Mouse (Mus musculus) CH12.LX (cell line): ENCODE results near the gene Angptl6. TPM values are rescaled to one million over a fixed set of nuclear protein-coding genes. Genes with fewer than 3 reads are reported as not detected.

Experiments used
- DNase-seq: peaks from one replicate; pipeline ENCODE4 v3.0.0-alpha.2; 2013; ENCODE audit errors: extremely low read depth
- H3K27ac ChIP-seq: 2 replicates; pipeline ENCODE4 v1.5.1; 2012; ENCODE audit warnings: low read depth, mild to moderate bottlenecking, control low read depth, moderate library complexity; ENCODE audit not compliant: insufficient read depth
- H3K27me3 ChIP-seq: replicated peaks from 2 replicates; pipeline ENCODE3; 2012; ENCODE audit warnings: inconsistent platforms
- H3K36me3 ChIP-seq, 2 experiments: replicated peaks in 1 of 2; 2 replicates each; pipeline versions ENCODE3 to v1.6.1; 2012; ENCODE audit warnings: inconsistent platforms in 1 of 2, low read length in 1 of 2, mild to moderate bottlenecking in 1 of 2, mixed read lengths in 1 of 2, moderate library complexity in 1 of 2; ENCODE audit not compliant: control insufficient read depth in 1 of 2, insufficient read depth in 1 of 2
- H3K4me1 ChIP-seq, 2 experiments: 2 replicates each; pipeline ENCODE4 v1.6.1; 2012; ENCODE audit warnings: inconsistent platforms in 1 of 2, moderate library complexity in 1 of 2; ENCODE audit not compliant: insufficient read depth in 2 of 2, control insufficient read depth in 1 of 2
- H3K4me2 ChIP-seq: 2 replicates; pipeline ENCODE4 v1.6.1; 2012; ENCODE audit warnings: low read depth, mild to moderate bottlenecking, control low read depth; ENCODE audit not compliant: poor library complexity, insufficient read depth, severe bottlenecking
- H3K4me3 ChIP-seq, 3 experiments: fragments of 150-350 bp in 1 of 3; sonication (generic) in 1 of 3; replicated peaks in 1 of 3; 2 replicates each; pipeline versions ENCODE3 to v1.5.1; 2011 to 2012; ENCODE audit warnings: low read depth in 2 of 3, low read length in 2 of 3, mild to moderate bottlenecking in 2 of 3, moderate library complexity in 2 of 3, control low read depth in 1 of 3, improper control_type of control experiment in 1 of 3, inconsistent platforms in 1 of 3, mixed read lengths in 1 of 3; ENCODE audit not compliant: poor library complexity in 1 of 3
- H3K79me2 ChIP-seq: replicated peaks from 2 replicates; pipeline ENCODE4 v1.6.1; 2012; ENCODE audit warnings: mild to moderate bottlenecking, moderate library complexity; ENCODE audit not compliant: control insufficient read depth, poor library complexity, insufficient read depth, severe bottlenecking; ENCODE audit errors: extremely low read depth
- H3K9ac ChIP-seq: 2 replicates; pipeline ENCODE4 v1.6.1; 2012; ENCODE audit warnings: low read depth, mild to moderate bottlenecking, control low read depth, moderate library complexity; ENCODE audit not compliant: insufficient read depth
- H3K9me3 ChIP-seq: replicated peaks from 2 replicates; pipeline ENCODE3; 2012; ENCODE audit warnings: low read length, inconsistent platforms, mixed read lengths
- BHLHE40 ChIP-seq: IDR thresholded peaks from 2 replicates; pipeline ENCODE4 v1.6.1; 2011; ENCODE audit warnings: mild to moderate bottlenecking, low read depth, low read length, improper control_type of control experiment
- CHD1 ChIP-seq: IDR thresholded peaks from 2 replicates; pipeline ENCODE4 v1.6.1; 2012; ENCODE audit warnings: low read depth, low read length, improper control_type of control experiment, inconsistent platforms
- CHD2 ChIP-seq: IDR thresholded peaks from 2 replicates; pipeline ENCODE4 v1.6.1; 2011; ENCODE audit warnings: low read length, improper control_type of control experiment
- CTCF ChIP-seq, 2 experiments: IDR thresholded peaks in 1 of 2; conservative IDR thresholded peaks in 1 of 2; 2 replicates each; pipeline ENCODE4 v1.5.1; 2011 to 2012; ENCODE audit warnings: low read depth in 2 of 2, low read length in 2 of 2, improper control_type of control experiment in 1 of 2, inconsistent platforms in 1 of 2, mild to moderate bottlenecking in 1 of 2, moderate library complexity in 1 of 2
- E2F4 ChIP-seq: IDR thresholded peaks from 2 replicates; pipeline ENCODE4 v1.6.1; 2011; ENCODE audit warnings: low read depth, low read length, improper control_type of control experiment; ENCODE audit not compliant: insufficient replicate concordance
- EP300 ChIP-seq: IDR thresholded peaks from 2 replicates; pipeline ENCODE4 v1.6.1; 2011; ENCODE audit warnings: low read length, improper control_type of control experiment
- ETS1 ChIP-seq: conservative IDR thresholded peaks from 2 replicates; pipeline ENCODE4 v1.6.1; 2012; ENCODE audit warnings: low read depth, mild to moderate bottlenecking, inconsistent platforms, low read length, improper control_type of control experiment, moderate library complexity
- HCFC1 ChIP-seq: IDR thresholded peaks from 2 replicates; pipeline ENCODE4 v1.6.1; 2012; ENCODE audit warnings: low read depth, mild to moderate bottlenecking, inconsistent platforms, low read length, improper control_type of control experiment
- IRF4 ChIP-seq: IDR thresholded peaks from 2 replicates; pipeline ENCODE4 v1.6.1; 2014; ENCODE audit warnings: low read depth, mild to moderate bottlenecking, inconsistent platforms, low read length, improper control_type of control experiment
- MAFK ChIP-seq: IDR thresholded peaks from 2 replicates; pipeline ENCODE4 v1.6.1; 2011; ENCODE audit warnings: low read length, improper control_type of control experiment; ENCODE audit not compliant: insufficient replicate concordance
- MAX ChIP-seq: IDR thresholded peaks from 2 replicates; pipeline ENCODE4 v1.6.1; 2011; ENCODE audit warnings: low read length, improper control_type of control experiment
- MYC ChIP-seq: IDR thresholded peaks from 2 replicates; pipeline ENCODE4 v1.6.1; 2011; ENCODE audit warnings: low read depth, mild to moderate bottlenecking, improper control_type of control experiment, low read length
- NELFE ChIP-seq: IDR thresholded peaks from 2 replicates; pipeline ENCODE4 v1.6.1; 2011; ENCODE audit warnings: low read depth, low read length, improper control_type of control experiment
- PAX5 ChIP-seq: IDR thresholded peaks from 2 replicates; pipeline ENCODE4 v1.6.1; 2012; ENCODE audit warnings: low read length, inconsistent platforms, mixed read lengths
- RAD21 ChIP-seq: IDR thresholded peaks from 2 replicates; pipeline ENCODE4 v1.6.1; 2011; ENCODE audit warnings: low read depth, mild to moderate bottlenecking, low read length, improper control_type of control experiment, moderate library complexity
- RCOR1 ChIP-seq: conservative IDR thresholded peaks from 2 replicates; pipeline ENCODE4 v1.6.1; 2012; ENCODE audit warnings: low read depth, mild to moderate bottlenecking, inconsistent platforms, low read length, improper control_type of control experiment
- SIN3A ChIP-seq: IDR thresholded peaks from 2 replicates; pipeline ENCODE4 v1.6.1; 2012; ENCODE audit warnings: low read length, improper control_type of control experiment, inconsistent platforms
- SMC3 ChIP-seq: IDR thresholded peaks from 2 replicates; pipeline ENCODE4 v1.6.1; 2011; ENCODE audit warnings: low read depth, low read length, improper control_type of control experiment
- TBP ChIP-seq: conservative IDR thresholded peaks from 2 replicates; pipeline ENCODE4 v1.6.1; 2011; ENCODE audit warnings: low read depth, low read length, improper control_type of control experiment
- UBTF ChIP-seq: IDR thresholded peaks from 2 replicates; pipeline ENCODE4 v1.6.1; 2012; ENCODE audit warnings: low read depth, mild to moderate bottlenecking, inconsistent platforms, low read length, improper control_type of control experiment, moderate library complexity
- ZC3H11A ChIP-seq: IDR thresholded peaks from 2 replicates; pipeline ENCODE4 v1.6.1; 2012; ENCODE audit warnings: low read depth, mild to moderate bottlenecking, inconsistent platforms, low read length, improper control_type of control experiment
- ZKSCAN1 ChIP-seq: IDR thresholded peaks from 2 replicates; pipeline ENCODE4 v1.6.1; 2012; ENCODE audit warnings: low read depth, inconsistent platforms, low read length, improper control_type of control experiment, borderline replicate concordance
- ZMIZ1 ChIP-seq: IDR thresholded peaks from 2 replicates; pipeline ENCODE4 v1.6.1; 2012; ENCODE audit warnings: low read depth, mild to moderate bottlenecking, inconsistent platforms, low read length, improper control_type of control experiment
- dilution Hi-C: fragments of 300-500 bp; cut with MboI; formaldehyde crosslinking; loops from 2 replicates; pipeline ENCODE4 v1.14.3; 2020; ENCODE audit warnings: low sequenced_read_pairs; ENCODE audit not compliant: extremely low pct_unique_long_range_greater_than_20kb, extremely low pct_ligation_motif_present
- in situ Hi-C: fragments of 300-500 bp; cut with MboI; formaldehyde crosslinking; loops from 3 replicates; pipeline ENCODE4 v1.14.3; 2019; ENCODE audit warnings: low sequenced_read_pairs, low pct_ligation_motif_present, low pct_unique_long_range_greater_than_20kb, mixed read lengths
- polyA plus RNA-seq: library from polyadenylated mRNA; unstranded; fragments of >175 nt; gene quantifications from 2 replicates; pipeline ENCODE4 v1.2.1, GENCODE M21; 2012; ENCODE audit warnings: low read depth; ENCODE audit not compliant: insufficient read length
- total RNA-seq, 2 experiments: library from RNA; depleted of rRNA; stranded (reverse); fragments of 300-350 nt in 1 of 2; fragments of >200 nt in 1 of 2; gene quantifications; 2 replicates each; pipeline ENCODE4 v1.2.3; 2012 to 2014

Angptl6 gene
- 3.4 and 11.8 TPM in 2 replicates for total RNA-seq (2012; rRNA removed)
- total RNA-seq (2014; rRNA removed): 1.4 and 2.0 TPM in 2 replicates
- 0.57 and 1.1 TPM in 2 replicates for polyA plus RNA-seq

- H3K27me3 ChIP-seq: peaks cover 18% of the 10 kb centered on the region
- peaks cover 10 to 12% of the 10 kb centered on the region in 2 experiments for H3K36me3 ChIP-seq
- peak within 1 kb of the TSS; percentile 35; the same call in 1 of the 2 replicates for H3K4me2 ChIP-seq
- peak; percentile 45 for DNase-seq
- in situ Hi-C loops (no loop called here), dilution Hi-C loops (no loop called here)
- H3K4me1 ChIP-seq: peaks cover 22 to 23% of the 10 kb centered on the region in 2 experiments
- H3K79me2 ChIP-seq: no peaks in the 10 kb centered on the region
- 0 out of 2 replicates have a peak, but pooled peaks have one; percentile 30 for TF ChIP-seq RCOR1
- TF ChIP-seq UBTF: 0 out of 2 replicates have a peak, but pooled peaks have one; percentile 2
- TF ChIP-seq ZKSCAN1: no peak
- peak; percentile 40; the same call in 1 of the 2 replicates for TF ChIP-seq MYC
- TF ChIP-seq ZC3H11A: no peak
- H3K9me3 ChIP-seq: no peaks in the 10 kb centered on the region
- H3K27ac ChIP-seq: peak within 1 kb of the TSS; percentile 93
- H3K4me3 ChIP-seq: peak within 1 kb of the TSS; percentile 33 to 59 (median 52)
- H3K9ac ChIP-seq: peak within 1 kb of the TSS; percentile 71
These were observed at the start of gene Angptl6 for GRCm38 (mm10) chr9:20879097-20879792. Gene Angptl6, minus strand, starts transcription at chr9:20879727.

- no peak for DNase-seq
- H3K9me3 ChIP-seq: no peaks in the 10 kb centered on the region
- in situ Hi-C loops: no loop called here
- H3K27ac ChIP-seq: no peak overlapping the region
- H3K9ac ChIP-seq: no peak overlapping the region
- H3K27me3 ChIP-seq: no peaks in the 10 kb centered on the region
- H3K4me1 ChIP-seq: no peaks in the 10 kb centered on the region
- TF ChIP-seq MAX (no peak), ETS1 (no peak), NELFE (no peak), CHD1 (no peak), IRF4 (no peak), TBP (no peak)
- dilution Hi-C loops: no loop called here
- H3K36me3 ChIP-seq: peaks cover 90 to 99% of the 10 kb centered on the region in 2 experiments
- H3K79me2 ChIP-seq: no peaks in the 10 kb centered on the region
- H3K4me2 ChIP-seq: no peak overlapping the region
- H3K4me3 ChIP-seq: no peak overlapping the region
These were observed 43.7 kb upstream of the Angptl6 start for GRCm38 (mm10) chr9:20923258-20923657.

- in situ Hi-C loops: no loop called here
- TF ChIP-seq SMC3 (peak; percentile 39), BHLHE40 (no peak), MYC (no peak), HCFC1 (no peak), E2F4 (no peak), TBP (no peak), CHD2 (no peak), CTCF (conservative IDR thresholded peaks at IDR 0.05 in 1 of 2, IDR thresholded peaks at IDR 0.05 in 1 of 2; ENCODE audit: low read depth in 2 of 2, low read length in 2 of 2) (peak in 1 of 2 experiments; percentile 68; a peak in 2 of 4 replicates), EP300 (no peak), NELFE (no peak), ZC3H11A (no peak), ZMIZ1 (no peak), SIN3A (no peak), RAD21 (peak; percentile 61), ZKSCAN1 (no peak), PAX5 (no peak), CHD1 (no peak), MAFK (no peak)
- H3K9ac ChIP-seq: no peak overlapping the region
- no peak overlapping the region for H3K4me2 ChIP-seq
- no peak overlapping the region for H3K27ac ChIP-seq
- H3K4me3 ChIP-seq: no peak overlapping the region
- no peaks in the 10 kb centered on the region for H3K4me1 ChIP-seq
- peaks cover 96 to 100% of the 10 kb centered on the region in 2 experiments for H3K36me3 ChIP-seq
- dilution Hi-C loops: no loop called here
- no peaks in the 10 kb centered on the region for H3K9me3 ChIP-seq
- no peaks in the 10 kb centered on the region for H3K27me3 ChIP-seq
- H3K79me2 ChIP-seq: no peaks in the 10 kb centered on the region
- peak; percentile 51 for DNase-seq
These were observed 36.6 kb upstream of the Angptl6 start for GRCm38 (mm10) chr9:20916160-20916559.
